Mouse (Mus musculus): ENCODE data around the gene Exosc2. TPM values are rescaled to one million over a fixed set of nuclear protein-coding genes. Genes with fewer than 3 reads are reported as not detected.

Gene Exosc2
- total RNA-seq (2018; cell fraction: chromatin; rRNA removed): 10 to 100 TPM in 18 of 26 experiments, 1 to 10 TPM in 8; 4.8 to 27.6 (median 15.0) TPM
- total RNA-seq (2018; cell fraction: cytosol; rRNA removed): 10 to 100 TPM in 2 of 26 experiments, 1 to 10 TPM in 24; 5.0 to 10.2 (median 7.7) TPM
- total RNA-seq (2018; cell fraction: nucleus; rRNA removed): 10 to 100 TPM in 6 of 26 experiments, 1 to 10 TPM in 20; 2.8 to 28.0 (median 7.9) TPM
- polyA plus RNA-seq (2018): 6.6 to 25.2 TPM (median 7.8 TPM) in 3 replicates

DNA sequence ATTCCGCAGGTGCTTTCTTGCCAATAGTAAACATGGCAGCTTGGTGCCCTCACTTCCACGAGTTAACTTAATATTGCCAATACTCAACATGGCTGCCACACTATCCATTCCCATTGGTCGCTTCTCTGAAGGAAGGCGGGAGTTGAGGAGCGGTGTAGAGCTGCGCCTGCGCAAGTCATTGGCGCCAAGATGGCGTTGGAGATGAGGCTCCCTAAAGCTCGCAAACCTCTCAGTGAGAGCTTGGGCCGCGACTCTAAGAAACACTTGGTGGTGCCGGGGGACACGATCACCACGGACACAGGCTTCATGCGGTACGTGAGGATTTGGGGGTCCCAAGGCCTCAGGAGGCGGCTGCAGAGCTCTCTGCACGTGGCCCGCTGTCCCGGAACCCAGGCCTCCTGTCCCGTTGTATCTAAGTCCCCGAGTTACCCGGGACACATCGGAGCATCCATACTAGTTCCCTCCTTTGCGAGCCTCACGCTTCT, at the start of gene Exosc2:
Gene Exosc2 (plus strand): TSS at position 165 of the 485 bp plus-strand sequence.
- Histone ChIP-seq H3K79me2 (ENCODE audit: inconsistent target) (peaks cover 5% of the 10 kb centered on the region; the same call in 1 of the 2 replicates), H3K4me3 (ENCODE audit: inconsistent target) (peak within 1 kb of the TSS; percentile 88), H3K36me3 (ENCODE audit: inconsistent target) (peaks cover 9% of the 10 kb centered on the region; the same call in 1 of the 2 replicates), H3K27ac (peak within 1 kb of the TSS; percentile 39)
- WGBS (ENCODE audit: missing documents): 1% methylated on average over 27 of the region's 27 CpGs

DNA sequence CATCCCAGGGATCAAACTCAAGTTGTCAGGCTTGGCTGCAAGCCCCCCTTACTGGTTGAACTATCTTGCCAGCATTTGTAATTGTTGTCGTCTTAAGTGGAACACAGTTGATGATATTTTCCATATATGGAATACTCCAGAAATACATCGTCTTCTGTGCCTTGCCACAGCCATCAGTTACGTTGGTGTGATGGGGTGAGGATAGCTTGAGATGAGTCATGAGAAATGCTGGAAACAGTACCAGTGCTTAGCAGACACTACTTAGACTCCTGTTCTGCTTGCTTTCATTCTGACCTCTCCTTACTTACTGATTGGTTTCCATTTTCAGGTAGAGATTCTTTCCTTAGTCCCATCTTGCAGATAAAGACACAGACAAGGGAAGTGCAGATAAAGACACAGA, 37.0 kb upstream of the Exosc2 start:
- H3K36me3 ChIP-seq (ENCODE audit: inconsistent target): no peaks in the 10 kb centered on the region
- H3K4me3 ChIP-seq (ENCODE audit: inconsistent target): no peak overlapping the region
- H3K27ac ChIP-seq: no peak overlapping the region
- no peaks in the 10 kb centered on the region for H3K79me2 ChIP-seq (ENCODE audit: inconsistent target)
- 56% methylated on average over 3 of the region's 3 CpGs for WGBS (ENCODE audit: missing documents)

- 5% methylated on average over 52 of the region's 52 CpGs for WGBS (ENCODE audit: missing documents)
- Histone ChIP-seq H3K27ac (no peak overlapping the region), H3K79me2 (ENCODE audit: inconsistent target) (no peaks in the 10 kb centered on the region), H3K4me3 (ENCODE audit: inconsistent target) (no peak overlapping the region), H3K36me3 (ENCODE audit: inconsistent target) (no peaks in the 10 kb centered on the region)
Observed at GRCm38 (mm10) chr2:31635281-31636137, 35.0 kb upstream of the Exosc2 start.

- H3K36me3 ChIP-seq (ENCODE audit: inconsistent target): no peaks in the 10 kb centered on the region
- H3K27ac ChIP-seq: no peak overlapping the region
- H3K4me3 ChIP-seq (ENCODE audit: inconsistent target): no peak overlapping the region
- WGBS (ENCODE audit: missing documents): 8% methylated on average over 48 of the region's 48 CpGs
- no peaks in the 10 kb centered on the region for H3K79me2 ChIP-seq (ENCODE audit: inconsistent target)
Observed at GRCm38 (mm10) chr2:31636138-31636741, 34.3 kb upstream of the Exosc2 start.

DNA sequence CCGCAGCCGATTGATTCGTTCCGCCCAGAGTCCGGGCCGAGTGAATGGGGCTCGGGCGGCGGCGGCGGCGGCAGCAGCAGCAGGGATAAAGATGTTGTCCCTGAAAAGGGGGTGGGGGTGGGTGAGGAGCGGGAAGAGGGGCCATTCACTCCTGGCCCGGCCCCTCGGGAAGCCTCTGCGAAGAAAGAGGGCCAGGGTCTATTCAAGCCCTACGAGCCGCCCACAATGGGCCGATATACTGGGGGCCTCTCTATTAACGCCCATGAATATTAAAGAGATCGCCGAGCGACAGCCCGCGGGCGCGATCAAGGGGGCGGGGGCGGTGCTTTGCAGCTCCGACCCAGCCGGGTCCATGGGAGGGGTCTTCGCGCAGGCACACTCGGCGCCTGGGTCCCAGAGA, 33.8 kb upstream of the Exosc2 start:
- whole genome bisulfite sequencing (ENCODE audit: missing documents): 6% methylated on average over 32 of the region's 35 CpGs
- Histone ChIP-seq H3K36me3 (ENCODE audit: inconsistent target) (no peaks in the 10 kb centered on the region), H3K27ac (no peak overlapping the region), H3K79me2 (ENCODE audit: inconsistent target) (no peaks in the 10 kb centered on the region), H3K4me3 (ENCODE audit: inconsistent target) (no peak overlapping the region)

GRCm38 (mm10) chr2:31637311-31637710, 33.2 kb upstream of the Exosc2 start:
- WGBS (ENCODE audit: missing documents): 5% methylated on average over 12 of the region's 12 CpGs
- Histone ChIP-seq H3K27ac (no peak overlapping the region), H3K4me3 (ENCODE audit: inconsistent target) (no peak overlapping the region), H3K79me2 (ENCODE audit: inconsistent target) (no peaks in the 10 kb centered on the region), H3K36me3 (ENCODE audit: inconsistent target) (no peaks in the 10 kb centered on the region)

GRCm38 (mm10) chr2:31637807-31638206, 32.7 kb upstream of the Exosc2 start:
- H3K79me2 ChIP-seq (ENCODE audit: inconsistent target): no peaks in the 10 kb centered on the region
- WGBS (ENCODE audit: missing documents): 5% methylated on average over 22 of the region's 22 CpGs
- no peaks in the 10 kb centered on the region for H3K36me3 ChIP-seq (ENCODE audit: inconsistent target)
- H3K27ac ChIP-seq: no peak overlapping the region
- no peak overlapping the region for H3K4me3 ChIP-seq (ENCODE audit: inconsistent target)

GRCm38 (mm10) chr2:31638581-31639465, 31.7 kb upstream of the Exosc2 start:
- no peaks in the 10 kb centered on the region for H3K79me2 ChIP-seq (ENCODE audit: inconsistent target)
- 7% methylated on average over 33 of the region's 34 CpGs for WGBS (ENCODE audit: missing documents)
- no peak overlapping the region for H3K27ac ChIP-seq
- no peaks in the 10 kb centered on the region for H3K36me3 ChIP-seq (ENCODE audit: inconsistent target)
- H3K4me3 ChIP-seq (ENCODE audit: inconsistent target): no peak overlapping the region

- WGBS (ENCODE audit: missing documents): 9% methylated on average over 13 of the region's 13 CpGs
- no peaks in the 10 kb centered on the region for H3K79me2 ChIP-seq (ENCODE audit: inconsistent target)
Observed at GRCm38 (mm10) chr2:31639466-31639760, 31.1 kb upstream of the Exosc2 start.

DNA sequence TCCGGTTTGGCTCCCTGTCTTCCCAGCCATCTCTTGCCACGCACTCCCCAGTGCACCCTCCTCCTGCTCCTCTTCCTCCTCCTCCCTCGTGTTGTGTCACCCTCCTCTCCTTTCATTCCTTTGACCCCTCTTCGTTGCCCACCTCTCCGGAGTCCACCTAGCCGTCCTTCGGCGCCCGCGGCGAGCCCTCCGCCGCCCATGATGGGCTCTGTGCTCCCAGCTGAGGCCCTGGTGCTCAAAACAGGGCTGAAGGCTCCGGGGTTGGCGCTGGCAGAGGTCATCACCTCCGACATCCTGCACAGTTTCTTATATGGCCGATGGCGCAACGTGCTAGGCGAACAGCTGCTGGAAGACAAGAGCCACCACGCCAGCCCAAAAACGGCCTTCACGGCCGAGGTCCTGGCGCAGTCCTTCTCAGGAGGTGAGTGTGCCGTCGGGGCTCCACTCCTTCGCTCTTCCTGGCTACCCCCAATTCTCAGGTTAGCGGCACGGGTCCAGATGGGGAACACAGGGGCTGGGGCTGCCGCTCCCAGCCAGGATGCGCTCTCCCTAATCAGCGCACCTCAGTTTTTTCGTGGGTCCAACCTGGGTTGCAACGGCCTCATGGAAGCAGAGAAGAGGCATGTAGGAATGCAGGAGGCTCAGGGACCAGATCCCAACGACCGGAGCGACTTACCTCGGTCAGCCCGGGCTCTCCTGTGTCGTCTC, 30.5 kb upstream of the Exosc2 start, which contains the start of gene Prdm12:
Gene Prdm12 (plus strand): TSS at position 137 of the 708 bp plus-strand sequence.
- no peak within 1 kb of the TSS for H3K4me3 ChIP-seq (ENCODE audit: inconsistent target)
- no peak within 1 kb of the TSS for H3K27ac ChIP-seq
- no peaks in the 10 kb centered on the region for H3K79me2 ChIP-seq (ENCODE audit: inconsistent target)
- WGBS (ENCODE audit: missing documents): 9% methylated on average over 39 of the region's 41 CpGs
- H3K36me3 ChIP-seq (ENCODE audit: inconsistent target): no peaks in the 10 kb centered on the region

More at GRCm38 (mm10) chr2:31639466-31639760, 31.1 kb upstream of the Exosc2 start:
- Histone ChIP-seq H3K27ac (no peak overlapping the region), H3K36me3 (ENCODE audit: inconsistent target) (no peaks in the 10 kb centered on the region), H3K4me3 (ENCODE audit: inconsistent target) (no peak overlapping the region)

DNA sequence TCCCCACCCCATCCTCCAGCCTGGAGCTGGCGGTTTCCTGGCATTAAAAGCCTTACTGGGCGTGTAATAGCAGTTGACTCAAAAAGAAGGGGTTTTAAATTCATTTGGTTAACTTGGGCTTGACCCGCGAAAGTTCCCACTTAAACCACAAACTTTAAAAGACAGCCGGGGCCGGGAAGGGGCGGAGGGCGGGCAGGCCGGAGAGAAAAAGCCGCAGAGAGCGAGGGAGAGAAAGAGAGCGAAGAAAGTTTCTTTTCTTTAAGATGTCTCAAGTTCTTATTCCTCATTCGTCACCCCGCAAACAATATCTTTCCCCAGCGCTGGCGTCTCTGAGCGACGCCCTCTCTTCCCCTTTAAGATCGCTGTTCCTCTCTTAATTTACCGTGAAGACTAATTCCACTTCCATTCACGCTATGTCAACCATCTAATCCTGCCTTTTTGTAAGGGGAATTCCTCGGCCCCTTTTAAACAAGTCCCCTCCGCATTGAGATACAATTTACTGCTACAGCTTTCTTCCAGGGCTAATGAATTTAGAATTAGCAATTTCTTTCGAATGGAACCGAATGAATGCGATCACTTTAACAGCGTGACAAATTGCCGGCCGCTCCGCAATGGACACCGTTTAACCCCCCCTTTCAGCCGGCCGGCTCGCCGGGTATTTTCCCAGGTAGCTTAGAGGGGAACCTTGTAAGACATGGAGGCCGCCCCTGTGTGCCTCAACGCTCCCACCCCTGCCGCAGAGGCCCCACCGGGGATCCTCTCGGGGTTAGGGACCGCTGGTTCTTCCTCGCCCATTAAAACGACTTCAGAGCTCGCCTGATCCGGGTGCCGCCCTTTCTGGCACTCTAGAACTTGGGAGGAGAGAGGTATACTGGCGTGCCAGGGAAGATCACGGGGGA, 29.7 kb upstream of the Exosc2 start:
- H3K36me3 ChIP-seq (ENCODE audit: inconsistent target): no peaks in the 10 kb centered on the region
- 1% methylated on average over 45 of the region's 48 CpGs for WGBS (ENCODE audit: missing documents)
- H3K79me2 ChIP-seq (ENCODE audit: inconsistent target): no peaks in the 10 kb centered on the region
- H3K27ac ChIP-seq: no peak overlapping the region
- no peak overlapping the region for H3K4me3 ChIP-seq (ENCODE audit: inconsistent target)

- WGBS (ENCODE audit: missing documents): 8% methylated on average over 11 of the region's 11 CpGs
- no peaks in the 10 kb centered on the region for H3K79me2 ChIP-seq (ENCODE audit: inconsistent target)
Observed at GRCm38 (mm10) chr2:31641508-31641830, 29.0 kb upstream of the Exosc2 start.

DNA sequence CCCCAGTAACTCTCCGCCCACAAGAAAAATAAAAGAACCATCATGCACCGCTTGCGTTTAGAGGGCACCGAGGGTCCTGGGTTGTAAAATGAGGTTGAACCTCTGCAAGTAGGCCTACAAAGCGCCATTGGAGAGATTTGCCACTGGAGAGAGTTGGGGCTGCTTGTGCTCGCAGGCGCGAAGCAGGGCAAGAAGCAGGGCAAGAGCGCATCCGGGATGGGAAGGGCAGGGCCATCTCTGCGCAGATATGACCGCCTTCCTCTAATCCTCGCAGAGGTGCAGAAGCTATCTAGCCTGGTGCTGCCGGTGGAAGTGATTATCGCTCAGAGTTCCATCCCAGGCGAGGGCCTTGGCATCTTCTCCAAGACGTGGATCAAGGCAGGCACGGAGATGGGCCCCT, 28.6 kb upstream of the Exosc2 start:
- H3K79me2 ChIP-seq (ENCODE audit: inconsistent target): no peaks in the 10 kb centered on the region
- H3K4me3 ChIP-seq (ENCODE audit: inconsistent target): no peak overlapping the region
- WGBS (ENCODE audit: missing documents): 8% methylated on average over 18 of the region's 18 CpGs
- no peak overlapping the region for H3K27ac ChIP-seq
- H3K36me3 ChIP-seq (ENCODE audit: inconsistent target): no peaks in the 10 kb centered on the region

More at GRCm38 (mm10) chr2:31641508-31641830, 29.0 kb upstream of the Exosc2 start:
- Histone ChIP-seq H3K4me3 (ENCODE audit: inconsistent target) (no peak overlapping the region), H3K27ac (no peak overlapping the region), H3K36me3 (ENCODE audit: inconsistent target) (no peaks in the 10 kb centered on the region)
